Mouse (Mus musculus) forebrain, embryonic 16.5 days (tissue): ENCODE measurements at regions not wholly inside any gene's neighbourhood (a gene's known extent, or its start where the extent isn't known, plus 50 kb on each side); places are given as distances from the start of the nearest gene placed in this dataset.
A peak's percentile ranks its signal among the peaks of the same experiment; 100 is the strongest.

Source experiments
- ATAC-seq: fragments of 200-750 bp; cut with Nextera tagmentation; 2 replicates; pipeline ENCODE4 v1.8.0; 2017; ENCODE audit warnings: mild to moderate bottlenecking, moderate library complexity
- H3K27ac ChIP-seq: fragments of 300-500 bp; sonication (generic); 2 replicates; pipeline ENCODE4 v1.5.1; 2014; ENCODE audit warnings: low read length, control low read depth
- H3K27me3 ChIP-seq: fragments of 300-500 bp; sonication (generic); replicated peaks from 2 replicates; pipeline ENCODE4 v1.6.1; 2014; ENCODE audit warnings: low read length; ENCODE audit not compliant: control insufficient read depth, insufficient read depth
- H3K36me3 ChIP-seq: fragments of 300-500 bp; sonication (generic); 2 replicates; pipeline ENCODE4 v1.6.1; 2014; ENCODE audit not compliant: control insufficient read depth, insufficient read depth
- H3K4me1 ChIP-seq: fragments of 300-500 bp; sonication (generic); replicated peaks from 2 replicates; pipeline ENCODE4 v1.6.1; 2014; ENCODE audit warnings: low read length; ENCODE audit not compliant: control insufficient read depth, insufficient read depth
- H3K4me2 ChIP-seq: fragments of 300-500 bp; sonication (generic); 2 replicates; pipeline ENCODE4 v1.6.1; 2014; ENCODE audit warnings: mild to moderate bottlenecking, low read length, control low read depth
- H3K4me3 ChIP-seq: fragments of 300-500 bp; sonication (generic); replicated peaks from 2 replicates; pipeline ENCODE4 v1.5.1; 2014; ENCODE audit warnings: mild to moderate bottlenecking, low read length, control low read depth
- H3K9ac ChIP-seq: fragments of 300-500 bp; sonication (generic); replicated peaks from 2 replicates; pipeline ENCODE4 v1.6.1; 2014; ENCODE audit warnings: low read depth, low read length, control low read depth
- H3K9me3 ChIP-seq: fragments of 300-500 bp; sonication (generic); 2 replicates; pipeline ENCODE4 v1.6.1; 2016; ENCODE audit warnings: low read length; ENCODE audit not compliant: control insufficient read depth
- WGBS: fragments of 180-500 bp; shearing (Covaris S2); extraction: QIAGEN DNeasy Blood & Tissue Kit; methylation state at CpG from one replicate; pipeline ENCODE4 v1.1.7; 2014; 5-methylcytosine and 5-hydroxymethylcytosine counted together

- Histone ChIP-seq H3K27me3 (no peaks in the 10 kb centered on the region), H3K27ac (no peak overlapping the region), H3K4me3 (no peak overlapping the region), H3K9ac (no peak overlapping the region), H3K4me2 (no peak overlapping the region), H3K36me3 (no peaks in the 10 kb centered on the region), H3K4me1 (peaks cover 2% of the 10 kb centered on the region; the same call in 1 of the 2 replicates), H3K9me3 (no peaks in the 10 kb centered on the region)
- no peak for ATAC-seq
- 28% methylated on average over 6 of the region's 6 CpGs for WGBS
Measured at GRCm38 (mm10) chr15:56865879-56866278, 611.5 kb downstream of the Slc22a22 start.

GRCm38 (mm10) chr15:56865035-56865804 is 612.2 kb downstream of the Slc22a22 start:
- Histone ChIP-seq H3K4me2 (no peak overlapping the region), H3K36me3 (no peaks in the 10 kb centered on the region), H3K4me3 (no peak overlapping the region), H3K27ac (no peak overlapping the region), H3K27me3 (no peaks in the 10 kb centered on the region), H3K4me1 (peaks cover 2% of the 10 kb centered on the region; the same call in 1 of the 2 replicates), H3K9me3 (no peaks in the 10 kb centered on the region), H3K9ac (no peak overlapping the region)
- WGBS: 10% methylated on average over 4 of the region's 4 CpGs
- ATAC-seq: peak; percentile 38

- ATAC-seq: no peak
- Histone ChIP-seq H3K4me2 (no peak overlapping the region), H3K4me3 (no peak overlapping the region), H3K4me1 (no peaks in the 10 kb centered on the region), H3K9ac (no peak overlapping the region), H3K36me3 (no peaks in the 10 kb centered on the region), H3K9me3 (no peaks in the 10 kb centered on the region), H3K27me3 (no peaks in the 10 kb centered on the region), H3K27ac (no peak overlapping the region)
- WGBS: 67% methylated on average over 4 of the region's 4 CpGs
Measured at GRCm38 (mm10) chr15:56858627-56859334, 618.6 kb downstream of the Slc22a22 start.

- no peaks in the 10 kb centered on the region for H3K4me1 ChIP-seq
- 45% methylated on average over 3 of the region's 3 CpGs for WGBS
- no peak overlapping the region for H3K27ac ChIP-seq
- no peaks in the 10 kb centered on the region for H3K9me3 ChIP-seq
- no peaks in the 10 kb centered on the region for H3K27me3 ChIP-seq
- no peaks in the 10 kb centered on the region for H3K36me3 ChIP-seq
- no peak overlapping the region for H3K4me3 ChIP-seq
- H3K9ac ChIP-seq: no peak overlapping the region
- ATAC-seq: no peak
- H3K4me2 ChIP-seq: no peak overlapping the region
Measured at GRCm38 (mm10) chr15:56858134-56858533, 619.3 kb downstream of the Slc22a22 start.

- Histone ChIP-seq H3K4me3 (no peak overlapping the region), H3K27me3 (no peaks in the 10 kb centered on the region), H3K4me1 (no peaks in the 10 kb centered on the region), H3K36me3 (no peaks in the 10 kb centered on the region), H3K4me2 (no peak overlapping the region), H3K9me3 (no peaks in the 10 kb centered on the region), H3K27ac (no peak overlapping the region), H3K9ac (no peak overlapping the region)
- 6% methylated on average over 2 of the region's 2 CpGs for WGBS
- ATAC-seq: no peak
Measured at GRCm38 (mm10) chr15:56856057-56856456, 621.4 kb downstream of the Slc22a22 start.

GRCm38 (mm10) chr15:56853106-56853505 is 624.3 kb downstream of the Slc22a22 start:
- Histone ChIP-seq H3K4me2 (no peak overlapping the region), H3K36me3 (no peaks in the 10 kb centered on the region), H3K27me3 (no peaks in the 10 kb centered on the region), H3K4me3 (no peak overlapping the region), H3K4me1 (no peaks in the 10 kb centered on the region), H3K27ac (no peak overlapping the region), H3K9ac (no peak overlapping the region), H3K9me3 (no peaks in the 10 kb centered on the region)
- ATAC-seq: no peak
- 58% methylated on average over 5 of the region's 5 CpGs for WGBS

GRCm38 (mm10) chr15:56847469-56848128 is 629.8 kb downstream of the Slc22a22 start:
- no peak overlapping the region for H3K4me3 ChIP-seq
- no peak overlapping the region for H3K27ac ChIP-seq
- no peaks in the 10 kb centered on the region for H3K27me3 ChIP-seq
- H3K9ac ChIP-seq: no peak overlapping the region
- H3K9me3 ChIP-seq: no peaks in the 10 kb centered on the region
- no peak overlapping the region for H3K4me2 ChIP-seq
- no peaks in the 10 kb centered on the region for H3K36me3 ChIP-seq
- no peaks in the 10 kb centered on the region for H3K4me1 ChIP-seq
- ATAC-seq: no peak
- 34% methylated on average over 6 of the region's 6 CpGs for WGBS

GRCm38 (mm10) chr15:56844574-56844973 is 632.9 kb downstream of the Slc22a22 start:
- ATAC-seq: no peak
- Histone ChIP-seq H3K4me3 (no peak overlapping the region), H3K27ac (no peak overlapping the region), H3K27me3 (no peaks in the 10 kb centered on the region), H3K36me3 (no peaks in the 10 kb centered on the region), H3K9me3 (no peaks in the 10 kb centered on the region), H3K9ac (no peak overlapping the region), H3K4me2 (no peak overlapping the region), H3K4me1 (no peaks in the 10 kb centered on the region)
- 73% methylated on average over 1 of the region's 1 CpGs for WGBS

- Histone ChIP-seq H3K9ac (no peak overlapping the region), H3K9me3 (no peaks in the 10 kb centered on the region), H3K4me1 (no peaks in the 10 kb centered on the region), H3K36me3 (no peaks in the 10 kb centered on the region), H3K27ac (no peak overlapping the region), H3K27me3 (no peaks in the 10 kb centered on the region), H3K4me3 (no peak overlapping the region), H3K4me2 (no peak overlapping the region)
- 93% methylated on average over 3 of the region's 3 CpGs for WGBS
- ATAC-seq: no peak
Measured at GRCm38 (mm10) chr15:56841516-56841915, 635.9 kb downstream of the Slc22a22 start.
